Mouse (Mus musculus) right cerebral cortex, adult 2 months (tissue): ENCODE data around the gene Cartpt.
"Not testable (repeated sequence)": the region's sequence is repeated elsewhere in the genome, so short reads cannot be mapped to it uniquely, and the experiment has no call there.

Experiments
- DNase-seq, 2 experiments: peaks; one replicate each; pipeline ENCODE4 v3.0.0; 2021 to 2022; ENCODE audit warnings: low spot score in 2 of 2

Cartpt gene

GRCm38 (mm10) chr13:99900965-99901364 is at the start of gene Cartpt:
Gene Cartpt (minus strand): TSS chr13:99901091.
- DNase-seq, result no peak

GRCm38 (mm10) chr13:99947417-99947816 is 46.5 kb upstream of the Cartpt start:
- no peak for DNase-seq

- no peak for DNase-seq
Observed at GRCm38 (mm10) chr13:99943525-99943924, 42.6 kb upstream of the Cartpt start.

- DNase-seq, result peak; percentile 33 to 44
Observed at GRCm38 (mm10) chr13:99940601-99941000, 39.7 kb upstream of the Cartpt start.

GRCm38 (mm10) chr13:99939320-99939671 is 38.4 kb upstream of the Cartpt start:
- no peak for DNase-seq

- no peak for DNase-seq
Observed at GRCm38 (mm10) chr13:99938606-99939319, 37.9 kb upstream of the Cartpt start.

GRCm38 (mm10) chr13:99937741-99938140 is 36.9 kb upstream of the Cartpt start:
- no peak for DNase-seq

- DNase-seq, result no peak
Observed at GRCm38 (mm10) chr13:99932406-99932805, 31.5 kb upstream of the Cartpt start.

- no peak for DNase-seq
Observed at GRCm38 (mm10) chr13:99931502-99931901, 30.6 kb upstream of the Cartpt start.

GRCm38 (mm10) chr13:99926249-99926648 is 25.4 kb upstream of the Cartpt start:
- DNase-seq, result no peak

- no peak for DNase-seq
Observed at GRCm38 (mm10) chr13:99915632-99916031, 14.7 kb upstream of the Cartpt start.

- no peak for DNase-seq
Observed at GRCm38 (mm10) chr13:99900557-99900892, 366 bp downstream of the Cartpt start.

GRCm38 (mm10) chr13:99899670-99900556 is 978 bp downstream of the Cartpt start:
- peak in 1 of 2 experiments; percentile 9 for DNase-seq

GRCm38 (mm10) chr13:99898816-99899215 is 2.1 kb downstream of the Cartpt start:
- no peak for DNase-seq

- DNase-seq, result no peak
Observed at GRCm38 (mm10) chr13:99885636-99886035, 15.3 kb downstream of the Cartpt start.

GRCm38 (mm10) chr13:99881774-99882173 is 19.1 kb downstream of the Cartpt start:
- not testable (repeated sequence) for DNase-seq

- DNase-seq, result no peak
Observed at GRCm38 (mm10) chr13:99879696-99880095, 21.2 kb downstream of the Cartpt start.

- DNase-seq, result no peak
Observed at GRCm38 (mm10) chr13:99872059-99872458, 28.8 kb downstream of the Cartpt start.

GRCm38 (mm10) chr13:99868438-99868837 is 32.5 kb downstream of the Cartpt start:
- DNase-seq, result no peak

GRCm38 (mm10) chr13:99864331-99864730 is 36.6 kb downstream of the Cartpt start:
- no peak for DNase-seq

- DNase-seq, result no peak
Observed at GRCm38 (mm10) chr13:99860670-99861069, 40.2 kb downstream of the Cartpt start.

GRCm38 (mm10) chr13:99859082-99859481 is 41.8 kb downstream of the Cartpt start:
- DNase-seq, result peak; percentile 70

GRCm38 (mm10) chr13:99857879-99858278 is 43.0 kb downstream of the Cartpt start:
- no peak for DNase-seq
